Mouse (Mus musculus) natural killer cell, adult 2 months (primary cell): ENCODE data around the gene Epb41l3.
A peak's percentile ranks its signal among the peaks of the same experiment; 100 is the strongest.
"Not testable (repeated sequence)": the region's sequence is repeated elsewhere in the genome, so short reads cannot be mapped to it uniquely, and the experiment has no call there.

Experiments
- DNase-seq, 2 experiments: peaks; one replicate each; pipeline ENCODE4 v3.0.0; 2022; ENCODE audit warnings: low spot score in 2 of 2

Gene Epb41l3

GRCm38 (mm10) chr17:69105799-69106401 is 30.4 kb downstream of the Epb41l3 start:
- DNase-seq = no peak

GRCm38 (mm10) chr17:69109216-69109615 is 33.7 kb downstream of the Epb41l3 start:
- no peak for DNase-seq

- DNase-seq = no peak
These were observed 36.7 kb downstream of the Epb41l3 start for GRCm38 (mm10) chr17:69112232-69112631.

GRCm38 (mm10) chr17:69119183-69119582 is 43.7 kb downstream of the Epb41l3 start:
- DNase-seq = no peak

DNA sequence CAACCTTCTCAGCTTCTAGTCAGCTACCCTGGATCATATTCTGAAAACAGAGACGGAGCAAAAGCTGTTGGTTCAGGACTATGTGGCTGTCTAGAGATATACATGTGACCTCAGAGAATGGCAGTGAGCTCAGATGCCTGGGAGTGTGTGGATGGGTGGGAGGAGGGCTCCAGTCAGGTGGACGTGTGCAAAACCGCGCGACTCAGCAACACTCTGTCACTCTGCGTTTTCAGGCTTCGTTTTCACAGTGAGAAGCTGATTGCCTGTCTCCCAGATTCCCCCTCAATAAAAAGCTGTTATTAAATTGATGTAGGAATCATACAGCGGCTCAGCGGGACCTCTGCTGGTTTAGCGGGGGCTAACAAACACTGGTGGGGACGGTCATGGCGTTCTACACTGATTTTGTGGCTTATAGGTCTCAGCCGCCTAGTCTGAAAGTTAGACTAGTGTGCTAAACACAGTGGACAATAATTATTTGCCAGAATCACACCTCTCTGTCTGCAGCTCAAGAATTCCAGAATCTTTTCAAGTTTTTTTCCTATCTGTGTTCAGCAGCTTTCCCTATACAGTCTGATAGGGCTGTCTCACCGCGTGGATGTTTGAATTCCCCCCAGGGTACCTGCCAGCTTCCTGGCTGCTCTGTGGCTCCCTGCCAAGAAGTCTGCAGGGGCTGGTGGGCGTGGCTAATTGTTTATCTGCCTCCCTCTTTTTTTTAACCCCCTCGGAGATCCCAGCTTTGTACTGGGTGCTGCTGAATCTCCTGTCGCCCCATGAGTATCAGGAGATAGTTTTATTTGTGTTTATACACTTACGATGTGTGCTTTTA is 45.3 kb downstream of the Epb41l3 start:
- no peak for DNase-seq

DNA sequence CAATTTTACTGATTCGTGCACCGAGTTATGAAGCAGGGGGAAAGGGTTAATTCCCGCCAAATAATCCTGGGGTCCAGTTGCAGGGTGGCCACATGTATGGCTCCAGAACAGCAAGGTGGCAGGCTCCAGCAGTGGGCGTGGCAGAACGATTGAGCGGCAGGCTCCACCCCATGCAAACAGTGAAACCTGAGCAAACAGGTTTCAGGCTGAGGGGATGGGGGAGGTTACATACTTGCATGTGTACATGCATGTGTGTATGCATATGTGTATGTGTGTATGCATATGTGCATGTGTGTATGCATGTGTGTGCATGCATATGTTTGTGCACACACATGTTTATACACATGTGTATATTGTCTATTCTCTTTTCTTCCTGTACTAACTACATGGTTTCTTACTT is 46.9 kb downstream of the Epb41l3 start:
- not testable (repeated sequence) for DNase-seq

DNA sequence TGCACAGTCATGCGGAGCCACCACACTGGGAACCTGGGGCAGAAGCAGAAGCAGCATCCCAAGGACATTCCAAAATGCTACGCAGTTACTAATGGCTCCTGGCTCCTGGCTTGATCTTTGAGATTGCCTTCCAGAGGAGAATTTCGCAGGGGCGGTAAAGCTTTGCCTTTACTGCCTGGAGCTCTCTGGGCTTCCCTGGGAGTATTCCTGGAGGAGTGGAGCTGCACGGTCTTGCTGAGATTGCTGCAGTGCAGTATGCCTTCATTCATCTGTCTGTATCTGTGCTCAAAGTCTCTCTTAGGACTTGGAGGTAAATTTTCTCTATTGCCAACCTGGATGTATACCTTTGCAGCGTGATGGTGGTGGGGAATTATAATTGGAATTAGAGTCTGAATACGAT is 52.0 kb downstream of the Epb41l3 start:
- no peak for DNase-seq

DNA sequence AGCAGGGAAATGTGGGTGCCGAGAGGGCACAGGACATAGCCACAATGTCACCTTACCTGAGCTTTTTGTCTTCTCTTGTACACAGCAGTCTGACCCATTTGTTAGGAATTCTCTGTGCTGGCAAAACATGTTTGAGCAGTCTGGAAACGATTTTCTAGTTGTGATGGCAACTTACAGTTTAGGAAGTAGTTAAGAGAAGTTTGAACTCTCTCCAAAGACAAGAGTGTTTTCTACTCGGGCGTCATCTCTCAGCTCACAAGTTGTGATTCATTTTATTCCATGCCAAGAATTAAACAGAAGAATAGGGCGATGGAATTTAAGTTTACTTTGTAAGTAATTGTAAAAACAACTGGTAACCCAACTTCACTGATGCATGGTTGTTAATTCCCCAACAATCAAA is 52.5 kb downstream of the Epb41l3 start:
- no peak for DNase-seq

DNA sequence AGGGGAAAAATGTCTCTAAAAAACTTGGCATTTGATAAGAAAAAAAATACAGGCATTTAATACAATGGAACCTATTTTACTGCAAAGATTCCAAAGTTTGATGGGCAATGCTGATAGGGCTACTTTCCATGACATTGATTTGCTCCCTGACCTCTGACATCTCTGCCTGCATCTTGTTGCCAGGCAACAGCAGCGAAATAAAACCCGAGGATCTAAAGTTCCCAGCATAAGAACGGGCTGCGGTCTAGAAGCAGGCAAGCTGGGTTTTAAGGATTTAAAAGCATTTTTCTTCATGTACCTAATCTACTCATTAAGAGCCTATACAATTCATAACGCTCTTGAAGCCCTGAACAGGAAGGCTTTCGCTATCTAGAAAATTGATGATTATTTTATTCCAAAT is 54.0 kb downstream of the Epb41l3 start:
- no peak for DNase-seq

- DNase-seq = no peak
These were observed 67.5 kb downstream of the Epb41l3 start for GRCm38 (mm10) chr17:69143017-69143416.

DNA sequence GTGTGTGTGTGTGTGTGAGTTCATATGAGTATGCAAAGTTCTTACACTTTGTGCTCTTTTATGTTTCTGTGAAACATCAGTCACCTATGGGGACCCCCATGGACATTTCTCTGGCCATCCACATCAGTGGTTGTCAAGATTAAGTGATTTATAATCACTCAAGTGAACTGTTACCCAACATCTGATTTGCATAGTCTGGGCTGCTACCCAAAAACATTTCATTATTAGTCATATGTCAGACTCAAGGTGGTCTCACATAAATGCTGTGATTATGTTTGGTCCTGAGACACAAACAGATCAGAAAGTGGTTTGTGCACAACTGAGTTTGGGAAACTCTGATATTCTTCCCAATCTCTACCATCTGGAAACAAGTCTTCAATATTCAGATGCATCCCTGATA is 75.3 kb downstream of the Epb41l3 start:
- no peak for DNase-seq

- DNase-seq = no peak
These were observed 75.8 kb downstream of the Epb41l3 start for GRCm38 (mm10) chr17:69151281-69151680.

- DNase-seq = no peak
These were observed 79.6 kb downstream of the Epb41l3 start for GRCm38 (mm10) chr17:69155034-69155433.

DNA sequence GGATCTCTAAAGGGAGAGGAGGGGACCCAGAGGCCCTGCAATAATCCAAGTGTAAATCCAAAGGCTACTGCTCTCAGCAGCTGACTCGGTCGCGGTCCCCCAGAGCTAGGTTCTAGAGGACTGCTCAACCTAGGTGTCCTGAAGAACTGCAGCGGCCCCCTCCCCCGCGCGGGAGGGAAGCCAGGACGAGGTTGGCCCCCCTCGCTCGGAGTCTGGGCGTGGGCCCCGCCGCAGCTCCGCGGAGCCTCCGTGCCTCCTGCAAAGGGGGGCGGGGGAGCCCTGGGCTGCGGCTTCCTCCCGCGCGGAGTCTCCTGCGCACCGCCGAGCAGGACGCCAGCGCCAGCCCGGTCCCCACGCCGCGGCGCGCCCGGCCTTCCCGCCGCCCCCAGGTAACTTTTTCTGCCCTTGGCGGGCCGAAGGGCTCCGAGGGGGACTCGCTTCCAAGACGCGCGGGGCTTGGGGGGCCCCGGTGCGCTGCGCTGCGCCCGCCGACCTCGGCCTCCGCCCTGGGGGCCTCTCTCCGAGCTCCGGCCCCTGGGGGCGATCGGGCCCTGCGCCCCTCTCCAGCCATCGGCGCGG is 81.1 kb downstream of the Epb41l3 start:
- DNase-seq = no peak

DNA sequence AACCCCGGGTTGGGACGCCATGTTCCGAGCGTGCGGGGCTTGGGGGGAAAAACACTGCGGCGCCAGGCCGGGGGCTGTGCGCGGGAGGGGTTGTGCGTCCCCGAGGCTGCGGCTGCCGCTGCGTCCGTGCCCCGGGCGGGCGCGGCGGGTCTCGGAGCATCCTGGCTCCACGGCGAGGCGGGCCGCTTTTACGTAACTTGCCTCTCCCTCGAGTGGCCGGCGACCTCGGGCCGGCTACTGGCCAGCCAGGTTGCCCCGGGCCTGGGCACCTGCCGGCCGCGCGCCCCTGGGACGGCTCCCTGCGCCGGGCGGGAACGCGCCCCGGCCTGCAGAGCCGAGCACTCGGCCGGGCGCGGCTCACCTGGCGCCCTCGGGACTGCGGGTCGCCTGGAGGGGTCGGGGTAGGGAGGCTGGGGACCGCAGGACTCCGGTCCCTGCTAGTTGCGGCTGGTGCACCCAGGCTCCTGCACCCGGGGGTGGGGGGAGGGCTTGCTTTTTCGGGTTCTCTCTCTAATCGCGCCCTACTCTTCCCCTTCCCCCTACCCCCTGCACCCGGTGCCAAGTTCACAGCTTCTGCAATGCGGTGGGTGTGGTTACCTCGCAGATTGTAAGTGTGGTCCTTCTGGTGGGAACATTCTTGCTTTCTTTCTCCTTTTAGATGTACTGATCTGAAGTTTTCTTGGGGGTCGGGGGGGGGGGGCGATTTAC is 81.8 kb downstream of the Epb41l3 start:
- DNase-seq = no peak

DNA sequence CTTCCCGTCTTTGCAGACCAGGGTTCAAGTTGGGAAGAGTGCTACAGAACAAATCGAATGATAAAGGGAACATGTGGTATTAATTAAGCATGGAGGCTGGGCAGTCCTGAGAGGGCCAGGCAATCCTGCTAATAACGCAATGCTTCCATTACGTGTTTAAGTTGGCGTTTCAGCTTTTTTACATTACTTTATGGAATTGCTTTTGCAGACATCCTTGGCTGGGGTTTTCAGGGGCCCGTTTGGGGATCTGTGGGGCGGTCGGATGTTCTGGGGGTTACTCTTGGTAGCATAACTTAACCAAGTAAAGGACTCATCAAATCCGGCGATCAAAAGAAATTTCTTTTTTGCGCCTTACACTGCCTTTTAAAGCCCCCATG is 82.3 kb downstream of the Epb41l3 start:
- DNase-seq = no peak

GRCm38 (mm10) chr17:69158690-69159089 is 83.2 kb downstream of the Epb41l3 start:
- DNase-seq = no peak

- DNase-seq = no peak
These were observed 87.2 kb downstream of the Epb41l3 start for GRCm38 (mm10) chr17:69162731-69163130.

GRCm38 (mm10) chr17:69176949-69177501 is 101.5 kb downstream of the Epb41l3 start:
- no peak for DNase-seq

DNA sequence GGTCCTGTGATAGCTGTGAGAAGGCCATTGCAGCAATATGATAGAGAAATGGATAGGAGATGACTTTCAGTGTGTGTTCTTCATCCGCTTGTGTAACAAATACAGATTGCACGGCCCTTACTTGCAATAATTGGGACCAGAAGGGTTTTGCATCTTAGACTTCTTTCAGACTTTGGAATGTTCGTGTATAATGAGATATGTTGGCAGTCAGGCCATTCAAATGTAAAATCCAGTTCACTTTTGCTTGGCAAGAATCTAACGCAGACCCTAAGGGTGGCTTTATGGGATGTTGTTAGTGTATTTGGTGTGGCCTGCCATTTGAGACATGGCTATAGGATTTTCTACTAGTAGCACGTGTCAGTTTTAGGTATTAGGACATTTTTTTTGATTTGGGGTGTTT is 102.5 kb downstream of the Epb41l3 start:
- no peak for DNase-seq

- DNase-seq = peak in 1 of 2 experiments; percentile 1
These were observed 105.5 kb downstream of the Epb41l3 start for GRCm38 (mm10) chr17:69180905-69181559.
